In genomic region chr19:44476541-44476940, GRCm38 (mm10) we compare ENCODE assay signal across 12 mouse cellular contexts. TPM values are rescaled to one million over a fixed set of nuclear protein-coding genes. Genes with fewer than 3 reads are reported as not detected.
DNase-seq lines count a peak whose midpoint lies in the region; ATAC-seq and TF ChIP-seq lines count a peak whose summit lies in the region.
"Had no signal": no experiment of that assay in that cellular context is flagged by ENCODE, and none has a peak within 500 bp of the region (broad histone marks: within the 10 kb centered on the region; RNA-seq: fewer than 3 reads in every experiment).

No protein-coding gene starts in this region.

- WGBS in forebrain, postnatal 0 days, result 52% methylated on average over 3 of the region's 3 CpGs
- 54% methylated on average over 3 of the region's 3 CpGs for WGBS in forebrain, embryonic 16.5 days
- WGBS in lung, postnatal 0 days, result 49% methylated on average over 3 of the region's 3 CpGs
- WGBS in midbrain, embryonic 10.5 days, result 48% methylated on average over 3 of the region's 3 CpGs

- no peaks in the 10 kb centered on the region for H3K9me3 ChIP-seq in forebrain, postnatal 0 days (ENCODE audit: low read length)
- no peaks in the 10 kb centered on the region for H3K9me3 ChIP-seq in forebrain, embryonic 16.5 days (ENCODE audit: control insufficient read depth, low read length)
- no peaks in the 10 kb centered on the region for H3K9me3 ChIP-seq in lung, postnatal 0 days (ENCODE audit: low read length)
- no peaks in the 10 kb centered on the region for H3K9me3 ChIP-seq in midbrain, embryonic 10.5 days (replicated peaks)
- H3K9me3 ChIP-seq: G1E; liver, embryonic 13.5 days had no signal

- H3K4me2 ChIP-seq in forebrain, postnatal 0 days (ENCODE audit: low read depth), result no peak overlapping the region
- H3K4me2 ChIP-seq in forebrain, embryonic 16.5 days (ENCODE audit: low read length), result no peak overlapping the region
- no peak overlapping the region for H3K4me2 ChIP-seq in lung, postnatal 0 days (replicated peaks; ENCODE audit: low read depth, low read length)
- H3K4me2 ChIP-seq: liver, embryonic 13.5 days had no signal

- no peak overlapping the region for H3K27ac ChIP-seq in forebrain, postnatal 0 days (ENCODE audit: low read depth, low read length)
- no peak overlapping the region for H3K27ac ChIP-seq in forebrain, embryonic 16.5 days (ENCODE audit: low read length)
- H3K27ac ChIP-seq in lung, postnatal 0 days (ENCODE audit: low read length), result no peak overlapping the region
- H3K27ac ChIP-seq in midbrain, embryonic 10.5 days (replicated peaks), result no peak overlapping the region
- H3K27ac ChIP-seq: liver, embryonic 13.5 days had no signal

- H3K9ac ChIP-seq in forebrain, postnatal 0 days, result no peak overlapping the region
- H3K9ac ChIP-seq in forebrain, embryonic 16.5 days (replicated peaks; ENCODE audit: low read depth, low read length), result no peak overlapping the region
- H3K9ac ChIP-seq in lung, postnatal 0 days (replicated peaks; ENCODE audit: low read depth), result no peak overlapping the region
- H3K9ac ChIP-seq: liver, embryonic 13.5 days had no signal

- no peak overlapping the region for H3K4me3 ChIP-seq in forebrain, postnatal 0 days (ENCODE audit: low read depth, low read length)
- no peak overlapping the region for H3K4me3 ChIP-seq in forebrain, embryonic 16.5 days (replicated peaks; ENCODE audit: low read length)
- no peak overlapping the region for H3K4me3 ChIP-seq in lung, postnatal 0 days (ENCODE audit: low read depth, low read length)
- no peak overlapping the region for H3K4me3 ChIP-seq in midbrain, embryonic 10.5 days
- H3K4me3 ChIP-seq: liver, embryonic 13.5 days had no signal

- peak; percentile 14; the same call in 1 of the 2 replicates for TF ChIP-seq CTCF in forebrain, postnatal 0 days (IDR thresholded peaks at IDR 0.05; ENCODE audit: low read depth)
- peak; percentile 51 for TF ChIP-seq CTCF in lung, postnatal 0 days (IDR thresholded peaks at IDR 0.05)

- H3K4me1 ChIP-seq in forebrain, postnatal 0 days (ENCODE audit: insufficient read depth), result no peaks in the 10 kb centered on the region
- H3K4me1 ChIP-seq in forebrain, embryonic 16.5 days (replicated peaks; ENCODE audit: control insufficient read depth, insufficient read depth, low read length), result no peaks in the 10 kb centered on the region
- H3K4me1 ChIP-seq in lung, postnatal 0 days (ENCODE audit: insufficient read depth, low read depth, low read length), result no peaks in the 10 kb centered on the region
- no peaks in the 10 kb centered on the region for H3K4me1 ChIP-seq in midbrain, embryonic 10.5 days
- H3K4me1 ChIP-seq: liver, embryonic 13.5 days had no signal

- DNase-seq in forebrain, postnatal 0 days, result no peak
- peak; percentile 14 for DNase-seq in lung, postnatal 0 days (ENCODE audit: low spot score)
- DNase-seq in lung, postnatal 4 days, result no peak
- peak; percentile 56 for DNase-seq in NIH3T3 (ENCODE audit: low read depth)
- peak; percentile 56 for DNase-seq in splenic B cell, adult 2 months (ENCODE audit: low read depth, low spot score)
- DNase-seq in gastrocnemius, postnatal 14 days, result no peak
- DNase-seq in midbrain, embryonic 10.5 days (ENCODE audit: low spot score), result no peak
- DNase-seq: layer of hippocampus, postnatal 36 days; liver, embryonic 13.5 days had no signal

- no peak for ATAC-seq in forebrain, postnatal 0 days
- ATAC-seq in forebrain, embryonic 16.5 days, result no peak
- ATAC-seq in lung, postnatal 0 days, result no peak

- no peaks in the 10 kb centered on the region for H3K27me3 ChIP-seq in forebrain, postnatal 0 days (ENCODE audit: insufficient read depth, low read length)
- H3K27me3 ChIP-seq in forebrain, embryonic 16.5 days (replicated peaks; ENCODE audit: control insufficient read depth, insufficient read depth, low read length), result no peaks in the 10 kb centered on the region; the same call in 1 of the 2 replicates
- no peaks in the 10 kb centered on the region for H3K27me3 ChIP-seq in lung, postnatal 0 days (replicated peaks; ENCODE audit: insufficient read depth, low read length)
- H3K27me3 ChIP-seq in splenic B cell, adult 2 months (ENCODE audit: control insufficient read depth, insufficient read depth, low read length, poor library complexity, severe bottlenecking), result no peaks in the 10 kb centered on the region
- H3K27me3 ChIP-seq in midbrain, embryonic 10.5 days (ENCODE audit: low read depth, poor library complexity, severe bottlenecking), result peaks cover 50% of the 10 kb centered on the region

- intact Hi-C loops in gastrocnemius, postnatal 14 days (cut with DNase I; ENCODE audit: low total_unique reads), result no loop called here

- no peak for TF ChIP-seq EP300 in lung, postnatal 0 days (IDR thresholded peaks at IDR 0.05)

- no peaks in the 10 kb centered on the region for H3K36me3 ChIP-seq in forebrain, postnatal 0 days (ENCODE audit: insufficient read depth)
- no peaks in the 10 kb centered on the region for H3K36me3 ChIP-seq in forebrain, embryonic 16.5 days (ENCODE audit: control insufficient read depth, insufficient read depth)
- H3K36me3 ChIP-seq in lung, postnatal 0 days (ENCODE audit: insufficient read depth, low read length), result no peaks in the 10 kb centered on the region
- no peaks in the 10 kb centered on the region for H3K36me3 ChIP-seq in splenic B cell, adult 2 months (ENCODE audit: control insufficient read depth, insufficient read depth, low read length, poor library complexity, severe bottlenecking)
- H3K36me3 ChIP-seq in midbrain, embryonic 10.5 days, result no peaks in the 10 kb centered on the region
- H3K36me3 ChIP-seq: G1E; liver, embryonic 13.5 days had no signal

RNA-seq across cellular contexts. Expression of gene Wnt8b, which starts 16.7 kb away (rescaled TPM):
- 0.54 and 2.1 TPM in 2 replicates for total RNA-seq in forebrain, postnatal 0 days (2014; rRNA removed)
- 0.60 and 1.2 TPM in 2 replicates for polyA plus RNA-seq in forebrain, postnatal 0 days (2015; fragmentation: Nextera tagmentation; extraction: Ambion mirVana)
- 1.6 and 2.0 TPM in 2 replicates for polyA plus RNA-seq in forebrain, embryonic 16.5 days (2015; fragmentation: Nextera tagmentation; extraction: Ambion mirVana)
- polyA plus RNA-seq in lung, postnatal 0 days (2015; fragmentation: Nextera tagmentation; extraction: Ambion mirVana), result not detected in 2 replicates
- total RNA-seq in gastrocnemius, postnatal 14 days (2021), result not detected
- 21.2 and 27.7 TPM in 2 replicates for polyA plus RNA-seq in midbrain, embryonic 10.5 days (2016; fragmentation: Nextera tagmentation; extraction: Ambion mirVana)
- total RNA-seq: layer of hippocampus, postnatal 36 days had no signal
- polyA plus RNA-seq: G1E; intestine, embryonic 14.5 days; liver, embryonic 13.5 days had no signal

Comparison
In these comparisons a context has a peak if more than half of its experiments do, and no peak if none do; other contexts are left out.
1. DNase-seq: peak in lung, postnatal 0 days (single experiment), NIH3T3 (single experiment) and splenic B cell, adult 2 months (single experiment); none in forebrain, postnatal 0 days (single experiment), lung, postnatal 4 days (0 of 2), gastrocnemius, postnatal 14 days (single experiment) and midbrain, embryonic 10.5 days (single experiment).